Mouse (Mus musculus) cerebellum, adult 11-12 months (tissue): ENCODE measurements at regions not wholly inside any gene's neighbourhood (a gene's known extent, or its start where the extent isn't known, plus 50 kb on each side); places are given as distances from the start of the nearest gene placed in this dataset.
"Not testable (repeated sequence)": the region's sequence is repeated elsewhere in the genome, so short reads cannot be mapped to it uniquely, and the experiment has no call there.

Experiments used
- DNase-seq: peaks from one replicate; pipeline ENCODE4 v3.0.0; 2022

GRCm38 (mm10) chr13:111905213-111905701 lies 96.5 kb upstream of the Map3k1 start:
- DNase-seq = no peak

- no peak for DNase-seq
Observed at GRCm38 (mm10) chr13:111911071-111911470, 102.3 kb upstream of the Map3k1 start.

GRCm38 (mm10) chr13:111911661-111912312 lies 103.0 kb upstream of the Map3k1 start:
- no peak for DNase-seq

GRCm38 (mm10) chr13:111914348-111914913 lies 105.6 kb upstream of the Map3k1 start:
- no peak for DNase-seq

GRCm38 (mm10) chr13:111919417-111919816 lies 110.6 kb upstream of the Map3k1 start:
- DNase-seq = not testable (repeated sequence)

GRCm38 (mm10) chr13:111920534-111920933 lies 111.7 kb upstream of the Map3k1 start:
- no peak for DNase-seq

GRCm38 (mm10) chr13:111921142-111922035 lies 112.6 kb upstream of the Map3k1 start:
- no peak for DNase-seq

- DNase-seq = peak; percentile 40
Observed at GRCm38 (mm10) chr13:111925349-111925748, 116.6 kb upstream of the Map3k1 start.

- DNase-seq = peak; percentile 44
Observed at GRCm38 (mm10) chr13:111926801-111927200, 118.0 kb upstream of the Map3k1 start.

- DNase-seq = no peak
Observed at GRCm38 (mm10) chr13:111927489-111927888, 118.7 kb upstream of the Map3k1 start.

GRCm38 (mm10) chr13:111928636-111929544 lies 120.1 kb upstream of the Map3k1 start:
- no peak for DNase-seq

GRCm38 (mm10) chr13:111929908-111930307 lies 121.1 kb upstream of the Map3k1 start:
- no peak for DNase-seq

- DNase-seq = no peak
Observed at GRCm38 (mm10) chr13:111932464-111932863, 123.7 kb upstream of the Map3k1 start.

- no peak for DNase-seq
Observed at GRCm38 (mm10) chr13:111933526-111934240, 124.9 kb upstream of the Map3k1 start.

GRCm38 (mm10) chr13:111935721-111936080 lies 126.9 kb upstream of the Map3k1 start:
- DNase-seq = no peak

- DNase-seq = no peak
Observed at GRCm38 (mm10) chr13:111936081-111936857, 127.5 kb upstream of the Map3k1 start.

- DNase-seq = no peak
Observed at GRCm38 (mm10) chr13:111936983-111937382, 128.2 kb upstream of the Map3k1 start.

- DNase-seq = no peak
Observed at GRCm38 (mm10) chr13:111938896-111939422, 130.2 kb upstream of the Map3k1 start.

GRCm38 (mm10) chr13:111939534-111940115 lies 130.8 kb upstream of the Map3k1 start:
- DNase-seq = no peak

GRCm38 (mm10) chr13:111940275-111940674 lies 131.5 kb upstream of the Map3k1 start:
- no peak for DNase-seq
